Mouse (Mus musculus) small intestine, adult 2 months (tissue): Measurements from ENCODE around the gene Rd3. TPM values are rescaled to one million over a fixed set of nuclear protein-coding genes. Genes with fewer than 3 reads are reported as not detected.

ENCODE experiments used
- H3K27ac ChIP-seq: fragments of 200-500 bp; 2 replicates; pipeline ENCODE4 v1.5.1; 2012; ENCODE audit warnings: low read depth, low read length, control low read depth, inconsistent platforms; ENCODE audit not compliant: insufficient read depth
- H3K27me3 ChIP-seq: fragments of 200-500 bp; 2 replicates; pipeline ENCODE4 v1.6.1; 2012; ENCODE audit warnings: mild to moderate bottlenecking, moderate library complexity, low read length, inconsistent platforms; ENCODE audit not compliant: control insufficient read depth, insufficient read depth
- H3K36me3 ChIP-seq: fragments of 200-500 bp; 2 replicates; pipeline ENCODE4 v1.6.1; 2012; ENCODE audit warnings: mild to moderate bottlenecking, low read length, control low read depth, inconsistent platforms; ENCODE audit not compliant: control insufficient read depth, insufficient read depth
- H3K4me1 ChIP-seq: fragments of 200-500 bp; 2 replicates; pipeline ENCODE4 v1.6.1; 2012; ENCODE audit warnings: low read length, inconsistent platforms, mixed read lengths; ENCODE audit not compliant: control insufficient read depth, insufficient read depth, insufficient read length
- H3K4me3 ChIP-seq: fragments of 200-500 bp; 2 replicates; pipeline ENCODE4 v1.5.1; 2012; ENCODE audit warnings: low read depth, mild to moderate bottlenecking, control low read depth, inconsistent platforms, low read length, moderate library complexity
- CTCF ChIP-seq: fragments of 200-500 bp; IDR thresholded peaks from 2 replicates; pipeline ENCODE4 v1.5.1; 2012; ENCODE audit warnings: low read depth, mild to moderate bottlenecking, control low read depth, inconsistent platforms, low read length, moderate library complexity, mixed read lengths; ENCODE audit not compliant: insufficient replicate concordance, insufficient read length; ENCODE audit errors: extremely low read depth
- POLR2A ChIP-seq: fragments of 200-500 bp; IDR thresholded peaks from 2 replicates; pipeline ENCODE4 v1.6.1; 2012; ENCODE audit warnings: low read depth, mild to moderate bottlenecking, control low read depth, inconsistent platforms, low read length, moderate library complexity
- WGBS: fragments of 180-500 bp; shearing (Covaris S2); methylation state at CpG from one replicate; pipeline ENCODE4 v1.1.7; 2018; 5-methylcytosine and 5-hydroxymethylcytosine counted together
- polyA plus RNA-seq: library from polyadenylated mRNA; depleted of rRNA; stranded (reverse); fragments of >200 nt; gene quantifications from 2 replicates; pipeline ENCODE4 v1.2.3, GENCODE M21; 2012

Rd3 gene
- polyA plus RNA-seq, 1 experiment: 0.10 TPM

- no peaks in the 10 kb centered on the region; the same call in 1 of the 2 replicates for H3K4me1 ChIP-seq
- H3K36me3 ChIP-seq: no peaks in the 10 kb centered on the region
- TF ChIP-seq CTCF (no peak), POLR2A (no peak)
- no peak overlapping the region for H3K27ac ChIP-seq
- 73% methylated on average over 3 of the region's 3 CpGs for WGBS
- H3K27me3 ChIP-seq: no peaks in the 10 kb centered on the region
- no peak overlapping the region for H3K4me3 ChIP-seq
Observed at GRCm38 (mm10) chr1:191963413-191963812, 13.8 kb upstream of the Rd3 start.

- TF ChIP-seq POLR2A (no peak), CTCF (peak; percentile 86)
- no peak overlapping the region for H3K27ac ChIP-seq
Observed at GRCm38 (mm10) chr1:191963948-191964772, 13.0 kb upstream of the Rd3 start.

GRCm38 (mm10) chr1:191964773-191965481 is 12.2 kb upstream of the Rd3 start:
- no peaks in the 10 kb centered on the region; the same call in 1 of the 2 replicates for H3K4me1 ChIP-seq
- H3K27ac ChIP-seq: no peak overlapping the region
- WGBS: 10% methylated on average over 13 of the region's 13 CpGs
- H3K4me3 ChIP-seq: no peak overlapping the region
- H3K27me3 ChIP-seq: no peaks in the 10 kb centered on the region
- H3K36me3 ChIP-seq: no peaks in the 10 kb centered on the region
- TF ChIP-seq CTCF: peak; percentile 90; the same call in 1 of the 2 replicates
- TF ChIP-seq POLR2A: no peak

More at GRCm38 (mm10) chr1:191963948-191964772, 13.0 kb upstream of the Rd3 start:
- no peak overlapping the region for H3K4me3 ChIP-seq
- 12% methylated on average over 8 of the region's 8 CpGs for WGBS
- no peaks in the 10 kb centered on the region for H3K36me3 ChIP-seq
- no peaks in the 10 kb centered on the region for H3K27me3 ChIP-seq
- H3K4me1 ChIP-seq: no peaks in the 10 kb centered on the region; the same call in 1 of the 2 replicates

- Histone ChIP-seq H3K27me3 (no peaks in the 10 kb centered on the region), H3K4me3 (no peak overlapping the region), H3K4me1 (no peaks in the 10 kb centered on the region), H3K27ac (no peak overlapping the region), H3K36me3 (no peaks in the 10 kb centered on the region)
- TF ChIP-seq POLR2A: no peak
- TF ChIP-seq CTCF: no peak
- WGBS: 85% methylated on average over 5 of the region's 5 CpGs
Observed at GRCm38 (mm10) chr1:191969939-191970338, 7.2 kb upstream of the Rd3 start.

GRCm38 (mm10) chr1:191974509-191975405 is 2.4 kb upstream of the Rd3 start:
- Histone ChIP-seq H3K27ac (no peak overlapping the region), H3K27me3 (no peaks in the 10 kb centered on the region), H3K4me3 (no peak overlapping the region), H3K36me3 (no peaks in the 10 kb centered on the region), H3K4me1 (no peaks in the 10 kb centered on the region)
- no peak for TF ChIP-seq POLR2A
- no peak for TF ChIP-seq CTCF
- WGBS: 64% methylated on average over 13 of the region's 13 CpGs

GRCm38 (mm10) chr1:191981426-191982102 is 4.4 kb downstream of the Rd3 start:
- H3K36me3 ChIP-seq: no peaks in the 10 kb centered on the region
- 36% methylated on average over 6 of the region's 6 CpGs for WGBS
- no peaks in the 10 kb centered on the region for H3K27me3 ChIP-seq
- no peak overlapping the region for H3K4me3 ChIP-seq
- TF ChIP-seq CTCF: no peak
- TF ChIP-seq POLR2A: no peak
- no peaks in the 10 kb centered on the region; the same call in 1 of the 2 replicates for H3K4me1 ChIP-seq
- no peak overlapping the region for H3K27ac ChIP-seq
